ENCODE assay signal across 9 mouse cellular contexts in the genomic region with DNA sequence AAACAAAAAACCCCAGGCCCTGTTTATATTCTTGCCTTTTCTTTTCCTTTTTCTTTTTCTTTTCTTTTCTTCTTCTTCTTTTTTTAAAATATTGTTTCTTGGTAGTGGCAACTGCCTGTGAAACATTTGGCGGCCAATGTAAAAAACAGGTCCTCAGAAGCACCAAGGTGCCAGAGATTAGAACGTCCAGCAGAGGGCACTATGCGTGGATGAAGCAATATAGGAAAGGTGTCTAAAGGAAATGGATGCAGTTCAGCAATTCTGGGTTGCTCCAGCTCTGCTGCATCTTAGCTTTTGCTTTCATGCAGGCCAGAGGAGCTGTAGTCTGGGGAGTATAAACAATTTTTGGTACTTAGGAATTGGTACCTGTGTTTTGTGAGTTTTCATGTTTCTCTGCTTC. TPM values are rescaled to one million over a fixed set of nuclear protein-coding genes. Genes with fewer than 3 reads are reported as not detected.
DNase-seq lines count a peak whose midpoint lies in the region; ATAC-seq and TF ChIP-seq lines count a peak whose summit lies in the region.
"Had no signal": no experiment of that assay in that cellular context is flagged by ENCODE, and none has a peak within 500 bp of the region (broad histone marks: within the 10 kb centered on the region; RNA-seq: fewer than 3 reads in every experiment).

No protein-coding gene starts in this region.

- no peaks in the 10 kb centered on the region for H3K9me3 ChIP-seq in ES-Bruce4 (replicated peaks; ENCODE audit: control insufficient read depth, insufficient read depth, low read length, poor library complexity, severe bottlenecking)
- no peaks in the 10 kb centered on the region for H3K9me3 ChIP-seq in limb, embryonic 11.5 days (ENCODE audit: control insufficient read depth, low read length)
- H3K9me3 ChIP-seq in midbrain, embryonic 13.5 days, result no peaks in the 10 kb centered on the region

- no peak overlapping the region for H3K27ac ChIP-seq in layer of hippocampus, adult 2 months
- no peak overlapping the region for H3K27ac ChIP-seq in ES-Bruce4 (ENCODE audit: insufficient read depth, low read length)
- no peak overlapping the region for H3K27ac ChIP-seq in bone marrow, adult 2 months (ENCODE audit: control insufficient read depth, insufficient read depth, low read depth, low read length, poor library complexity)
- no peak overlapping the region for H3K27ac ChIP-seq in limb, embryonic 11.5 days (replicated peaks; ENCODE audit: low read depth, low read length)
- H3K27ac ChIP-seq in midbrain, embryonic 13.5 days, result no peak overlapping the region

- ATAC-seq in limb, embryonic 11.5 days (ENCODE audit: insufficient number of reproducible peaks, low FRiP score, low TSS enrichment, low read depth), result no peak
- no peak for ATAC-seq in midbrain, embryonic 13.5 days

- DNase-seq in layer of hippocampus, adult 2 months (ENCODE audit: low spot score in 2 of 2), result peak; percentile 18 to 25
- no peak for DNase-seq in layer of hippocampus, postnatal 36 days
- DNase-seq in gastrocnemius, postnatal 14 days, result peak; percentile 15
- peak; percentile 53 for DNase-seq in limb, embryonic 11.5 days (ENCODE audit: low spot score)
- peak; percentile 32 to 56 for DNase-seq in right cerebral cortex, postnatal 10 days (ENCODE audit: low spot score in 2 of 2)

- no peaks in the 10 kb centered on the region for H3K4me1 ChIP-seq in ES-Bruce4 (ENCODE audit: control insufficient read depth, insufficient read depth, low read length)
- no peaks in the 10 kb centered on the region for H3K4me1 ChIP-seq in bone marrow, adult 2 months (ENCODE audit: control insufficient read depth, insufficient read depth, low read length)
- no peaks in the 10 kb centered on the region for H3K4me1 ChIP-seq in limb, embryonic 11.5 days (ENCODE audit: control insufficient read depth, insufficient read depth, low read length)
- no peaks in the 10 kb centered on the region for H3K4me1 ChIP-seq in midbrain, embryonic 13.5 days (replicated peaks)

- intact Hi-C loops in gastrocnemius, postnatal 14 days (cut with DNase I; ENCODE audit: low total_unique reads), result no loop called here

- no peaks in the 10 kb centered on the region for H3K36me3 ChIP-seq in ES-Bruce4 (ENCODE audit: control insufficient read depth, insufficient read depth, low read length, poor library complexity, severe bottlenecking)
- no peaks in the 10 kb centered on the region for H3K36me3 ChIP-seq in limb, embryonic 11.5 days (ENCODE audit: control insufficient read depth, insufficient read depth, low read length)
- no peaks in the 10 kb centered on the region for H3K36me3 ChIP-seq in midbrain, embryonic 13.5 days

- TF ChIP-seq CTCF in layer of hippocampus, adult 2 months (conservative IDR thresholded peaks at IDR 0.05), result peak; percentile 80
- TF ChIP-seq CTCF in ES-Bruce4 (IDR thresholded peaks at IDR 0.05; ENCODE audit: low read depth, low read length), result peak; percentile 1
- peak; percentile 26; the same call in 1 of the 2 replicates for TF ChIP-seq CTCF in bone marrow, adult 2 months (IDR thresholded peaks at IDR 0.05; ENCODE audit: control insufficient read depth, insufficient read depth, low read length)

- no peaks in the 10 kb centered on the region for H3K27me3 ChIP-seq in ES-Bruce4 (ENCODE audit: control insufficient read depth, insufficient read depth, low read length, poor library complexity, severe bottlenecking)
- no peaks in the 10 kb centered on the region for H3K27me3 ChIP-seq in limb, embryonic 11.5 days (ENCODE audit: control insufficient read depth, insufficient read depth, low read length)
- H3K27me3 ChIP-seq in midbrain, embryonic 13.5 days, result no peaks in the 10 kb centered on the region

- no peak overlapping the region for H3K4me2 ChIP-seq in limb, embryonic 11.5 days (ENCODE audit: low read depth, severe bottlenecking)
- no peak overlapping the region for H3K4me2 ChIP-seq in midbrain, embryonic 13.5 days (replicated peaks)

- TF ChIP-seq POLR2A in ES-Bruce4 (IDR thresholded peaks at IDR 0.05; ENCODE audit: insufficient read depth, low read length), result no peak
- TF ChIP-seq POLR2A in bone marrow, adult 2 months (IDR thresholded peaks at IDR 0.05; ENCODE audit: borderline replicate concordance, control insufficient read depth, low read depth, low read length), result no peak

- TF ChIP-seq EP300 in ES-Bruce4 (IDR thresholded peaks at IDR 0.05; ENCODE audit: insufficient read depth, low read depth, low read length), result no peak

- 13% methylated on average over 3 of the region's 3 CpGs for WGBS in bone marrow, adult 2 months
- WGBS in limb, embryonic 11.5 days, result 17% methylated on average over 3 of the region's 3 CpGs
- 20% methylated on average over 3 of the region's 3 CpGs for WGBS in midbrain, embryonic 13.5 days

- no peak overlapping the region for H3K4me3 ChIP-seq in layer of hippocampus, adult 2 months
- no peak overlapping the region for H3K4me3 ChIP-seq in ES-Bruce4 (ENCODE audit: low read depth, low read length)
- H3K4me3 ChIP-seq in bone marrow, adult 2 months (replicated peaks; ENCODE audit: control insufficient read depth, low read depth, low read length), result no peak overlapping the region
- no peak overlapping the region for H3K4me3 ChIP-seq in limb, embryonic 11.5 days (ENCODE audit: low read depth, low read length)
- H3K4me3 ChIP-seq in midbrain, embryonic 13.5 days (replicated peaks), result no peak overlapping the region

- H3K9ac ChIP-seq in ES-Bruce4 (ENCODE audit: low read depth, poor library complexity, severe bottlenecking), result no peak overlapping the region
- H3K9ac ChIP-seq in limb, embryonic 11.5 days (ENCODE audit: low read length), result no peak overlapping the region
- H3K9ac ChIP-seq in midbrain, embryonic 13.5 days (replicated peaks), result no peak overlapping the region

RNA-seq across cellular contexts. Expression of a gene that starts 9.2 kb away (rescaled TPM):
- total RNA-seq in layer of hippocampus, adult 2 months (2021), result not detected
- total RNA-seq in layer of hippocampus, postnatal 36 days (2021), result not detected
- polyA plus RNA-seq in ES-Bruce4 (2011; ENCODE audit: insufficient read depth, insufficient read length, low read depth, missing spikeins), result not detected in 2 replicates
- polyA plus RNA-seq in bone marrow, adult 2 months (2011; ENCODE audit: insufficient read depth, insufficient read length, low replicate concordance, missing spikeins), result not detected in 2 replicates
- total RNA-seq in gastrocnemius, postnatal 14 days (2021), result not detected
- not detected in 2 replicates for polyA plus RNA-seq in limb, embryonic 11.5 days (2014; fragmentation: Nextera tagmentation; extraction: Ambion mirVana)
- not detected in 2 replicates for polyA plus RNA-seq in midbrain, embryonic 13.5 days (2015; fragmentation: Nextera tagmentation; extraction: Ambion mirVana)
- polyA plus RNA-seq: lung, embryonic 16.5 days had no signal

RNA-seq across cellular contexts. Expression of a gene that starts 11.4 kb away (rescaled TPM):
- total RNA-seq in layer of hippocampus, adult 2 months (2021), result 1 to 10 TPM; 4.7 to 6.7 TPM
- 1 to 10 TPM; 4.6 to 6.0 TPM for total RNA-seq in layer of hippocampus, postnatal 36 days (2021)
- polyA plus RNA-seq in ES-Bruce4 (2011; ENCODE audit: insufficient read depth, insufficient read length, low read depth, missing spikeins), result 27.9 and 31.1 TPM in 2 replicates
- polyA plus RNA-seq in bone marrow, adult 2 months (2011; ENCODE audit: insufficient read depth, insufficient read length, low replicate concordance, missing spikeins), result 8.5 and 9.2 TPM in 2 replicates
- 1 to 10 TPM; 1.3 to 1.6 TPM for total RNA-seq in gastrocnemius, postnatal 14 days (2021)
- polyA plus RNA-seq in limb, embryonic 11.5 days (2014; fragmentation: Nextera tagmentation; extraction: Ambion mirVana), result 22.0 and 30.5 TPM in 2 replicates
- polyA plus RNA-seq in midbrain, embryonic 13.5 days (2015; fragmentation: Nextera tagmentation; extraction: Ambion mirVana), result 25.1 and 25.2 TPM in 2 replicates

Comparison
In these comparisons a context has a peak if more than half of its experiments do, and no peak if none do; other contexts are left out.
1. DNase-seq: peak in layer of hippocampus, adult 2 months (2 of 2), gastrocnemius, postnatal 14 days (single experiment), limb, embryonic 11.5 days (single experiment) and right cerebral cortex, postnatal 10 days (2 of 2); none in layer of hippocampus, postnatal 36 days (0 of 2).
2. CTCF ChIP-seq: peak in every context shown above with its lines; median percentile 80 in layer of hippocampus, adult 2 months; 26 in bone marrow, adult 2 months; 1 in ES-Bruce4.